Mouse (Mus musculus): Measurements from ENCODE around the gene Mcidas.
"Not testable (repeated sequence)": the region's sequence is repeated elsewhere in the genome, so short reads cannot be mapped to it uniquely, and the experiment has no call there.

Gene Mcidas

DNA sequence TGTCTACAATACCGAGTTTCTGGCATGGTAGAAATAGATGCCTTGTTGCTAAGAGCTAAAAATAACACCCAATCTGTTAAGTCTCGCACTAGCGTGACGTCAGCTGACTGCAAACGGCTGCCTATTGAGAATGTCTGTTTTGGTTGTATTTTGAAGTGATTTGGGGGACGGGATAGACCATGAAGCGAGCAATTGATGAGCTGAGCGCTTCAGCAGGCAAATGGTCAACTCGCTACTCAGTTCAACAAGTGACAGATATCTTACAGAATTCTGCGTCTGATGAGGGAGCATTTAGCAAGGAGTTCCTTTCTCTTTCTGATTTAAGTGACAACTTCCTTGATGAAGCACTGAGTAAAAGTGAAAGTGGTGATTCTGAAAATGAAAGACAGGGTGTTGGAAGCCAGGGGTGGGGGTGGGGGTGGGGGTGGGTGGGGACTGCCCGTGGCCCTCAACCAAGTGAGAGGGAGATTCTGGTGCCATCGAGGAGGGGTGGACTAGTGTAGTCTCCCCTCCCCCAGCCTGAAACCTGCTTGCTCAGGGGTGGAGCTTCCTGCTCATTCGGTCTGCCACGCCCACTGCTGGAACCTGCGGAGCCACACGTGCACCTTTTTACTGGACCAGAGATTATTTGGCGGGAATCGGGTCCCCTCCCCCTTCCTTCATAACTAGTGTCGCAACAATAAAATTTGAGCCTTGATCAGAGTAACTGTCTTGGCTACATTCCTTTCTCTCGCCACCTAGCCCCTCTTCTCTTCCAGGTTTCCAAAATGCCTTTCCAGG lies 19.7 kb downstream of the Mcidas start:
- not testable (repeated sequence) for DNase-seq

DNA sequence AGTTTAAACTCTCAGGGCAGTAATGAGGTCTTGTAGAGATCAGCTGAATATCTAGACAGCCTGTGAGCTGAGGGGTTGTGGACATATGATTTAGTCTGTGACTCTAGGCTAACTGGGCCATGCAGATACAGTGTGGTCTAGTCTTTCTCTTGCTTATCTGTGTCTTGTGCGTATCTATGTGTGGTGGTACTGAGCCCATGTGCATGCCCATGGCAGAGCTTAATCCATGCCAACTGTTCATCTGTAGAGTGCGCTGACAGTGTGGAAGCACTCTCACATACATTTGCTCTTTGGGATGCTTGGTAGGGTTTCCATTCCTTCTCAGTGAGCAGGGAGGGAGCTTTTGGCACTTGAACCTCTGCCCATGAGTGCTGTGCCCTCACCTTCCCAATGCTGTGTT lies 27.9 kb downstream of the Mcidas start:
- no peak for DNase-seq

DNA sequence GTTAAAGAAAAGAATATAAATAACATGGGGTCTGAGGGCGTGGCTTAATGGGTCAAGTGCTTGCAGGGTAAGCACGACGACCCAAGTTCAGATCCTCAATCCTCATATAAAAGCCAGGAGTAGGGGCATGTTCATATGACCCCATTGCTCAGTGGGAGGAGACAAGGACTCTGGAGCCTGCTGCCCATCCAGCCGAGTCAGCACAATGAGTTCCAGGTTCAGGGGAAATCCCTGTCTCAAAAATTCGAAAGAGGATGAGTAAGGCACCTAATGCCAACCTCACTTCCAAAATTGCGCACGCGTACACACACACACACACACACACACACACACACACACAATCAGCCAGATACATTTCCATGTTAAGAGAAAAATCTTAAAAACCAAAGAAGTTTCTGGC lies 28.8 kb downstream of the Mcidas start:
- DNase-seq: no peak

DNA sequence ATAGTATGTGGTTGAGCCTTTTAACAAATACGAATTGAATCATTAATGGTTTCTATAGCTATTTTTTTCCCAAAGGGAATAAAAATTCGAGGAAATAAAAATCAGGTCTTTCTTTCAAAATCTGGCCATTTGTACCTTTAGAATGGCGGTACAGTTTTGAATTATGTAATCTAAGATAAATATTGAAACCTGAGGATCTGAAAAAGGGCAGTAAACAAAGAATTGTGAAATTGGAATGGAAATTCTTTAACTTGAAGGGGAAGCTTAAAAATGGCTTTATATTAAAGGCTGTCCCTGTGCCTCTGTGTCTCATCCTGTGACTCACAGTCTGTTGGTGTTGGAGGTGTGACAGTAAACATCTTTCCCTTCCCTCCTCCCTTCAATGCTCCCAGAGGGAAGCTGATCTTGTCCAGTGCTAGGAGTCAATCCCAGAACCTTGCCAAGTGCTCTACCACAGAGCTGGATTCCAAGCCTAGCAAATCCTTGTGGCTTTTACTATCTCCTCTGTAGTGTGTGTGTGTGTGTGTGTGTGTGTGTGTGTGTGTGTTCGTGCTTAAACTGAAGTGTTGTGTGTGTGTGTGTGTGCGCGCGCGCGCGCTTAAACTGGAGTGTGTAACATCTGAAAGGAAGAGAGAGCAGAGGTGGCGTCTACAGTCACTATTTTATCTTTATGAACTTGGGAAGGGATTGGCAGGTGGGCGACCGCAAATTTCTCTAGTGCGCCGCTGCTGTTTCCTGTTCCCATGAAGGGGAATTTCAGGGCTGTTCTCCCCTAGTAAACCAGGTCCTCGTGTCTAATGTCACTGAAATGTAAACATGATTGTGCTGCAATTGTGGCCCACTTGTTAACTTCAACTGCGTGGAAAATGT lies 29.9 kb downstream of the Mcidas start:
- DNase-seq: no peak

DNA sequence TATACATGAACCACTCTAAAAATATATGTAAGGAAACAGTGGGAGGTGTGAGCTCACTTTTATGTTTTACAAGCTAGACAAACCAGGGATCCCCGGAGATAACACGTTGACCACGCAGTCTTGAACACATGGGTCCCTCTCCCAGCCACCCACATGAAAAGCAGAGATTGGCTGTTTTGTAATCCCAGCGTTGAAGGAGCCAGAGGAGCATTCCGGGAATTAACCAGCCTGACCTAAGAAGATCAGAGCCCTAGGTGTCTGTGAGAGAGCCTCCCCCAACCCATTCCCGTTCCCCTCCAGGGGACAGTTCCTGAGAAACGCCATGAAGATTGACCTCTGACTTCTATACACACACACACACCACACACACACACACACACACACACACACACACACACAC lies 37.7 kb downstream of the Mcidas start:
- no peak for DNase-seq

DNA sequence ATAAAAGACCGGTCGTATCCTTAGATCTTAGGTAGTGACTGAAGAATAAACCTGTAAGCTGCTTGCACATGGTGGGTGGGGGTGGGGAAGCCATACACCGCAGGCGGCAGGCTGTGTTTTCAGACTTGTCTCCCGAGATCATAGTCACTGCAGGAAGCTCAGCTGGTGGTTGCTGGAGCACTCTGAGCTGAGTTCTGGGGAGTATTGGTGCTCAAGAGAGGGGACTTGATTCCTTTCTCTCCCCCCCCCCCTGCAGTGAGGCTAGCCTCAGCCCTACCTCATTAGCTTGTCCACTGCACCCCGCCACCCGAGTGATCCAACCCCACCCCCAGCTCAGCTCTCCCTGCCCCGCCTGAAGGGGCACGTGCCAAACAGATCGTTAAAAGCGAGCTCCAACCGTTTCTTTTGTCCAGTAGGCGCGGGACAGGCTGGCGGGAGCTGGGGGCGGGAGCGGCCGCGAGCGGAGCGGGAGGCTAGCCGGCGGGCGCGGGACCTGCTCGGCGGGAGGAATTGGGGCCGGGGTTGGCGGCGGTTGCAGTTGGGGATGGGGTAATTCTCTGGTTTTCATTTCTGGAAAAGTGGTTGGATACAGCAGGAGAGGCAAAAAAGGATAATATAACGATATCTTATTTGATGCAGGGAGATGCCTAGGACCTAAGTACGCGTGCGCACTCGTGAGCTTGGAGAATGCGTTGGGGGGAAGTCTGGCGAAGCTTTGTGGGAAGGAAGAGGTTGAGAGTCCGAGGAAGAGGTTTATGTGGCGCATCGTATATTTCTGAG lies 38.3 kb downstream of the Mcidas start:
- DNase-seq: peak; percentile 43 to 58

DNA sequence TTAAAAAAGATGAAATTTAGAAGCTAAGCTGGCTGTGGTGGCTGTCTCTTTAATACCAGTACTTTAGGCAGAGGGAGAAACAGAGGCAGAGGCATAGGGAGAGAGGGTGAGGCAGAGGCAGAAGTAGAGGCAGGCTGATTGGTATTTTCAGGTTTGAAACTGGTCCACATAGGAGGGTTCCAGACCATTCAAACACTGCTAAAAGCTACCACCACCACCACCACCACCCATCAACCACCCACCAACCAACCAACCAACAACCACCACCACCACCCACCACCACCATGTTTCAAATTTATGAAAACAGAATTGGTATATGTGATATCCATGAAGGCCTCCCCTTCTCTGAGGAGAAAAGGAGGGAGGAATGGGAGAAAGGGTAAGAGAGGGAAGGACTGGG lies 39.2 kb downstream of the Mcidas start:
- DNase-seq: no peak

DNA sequence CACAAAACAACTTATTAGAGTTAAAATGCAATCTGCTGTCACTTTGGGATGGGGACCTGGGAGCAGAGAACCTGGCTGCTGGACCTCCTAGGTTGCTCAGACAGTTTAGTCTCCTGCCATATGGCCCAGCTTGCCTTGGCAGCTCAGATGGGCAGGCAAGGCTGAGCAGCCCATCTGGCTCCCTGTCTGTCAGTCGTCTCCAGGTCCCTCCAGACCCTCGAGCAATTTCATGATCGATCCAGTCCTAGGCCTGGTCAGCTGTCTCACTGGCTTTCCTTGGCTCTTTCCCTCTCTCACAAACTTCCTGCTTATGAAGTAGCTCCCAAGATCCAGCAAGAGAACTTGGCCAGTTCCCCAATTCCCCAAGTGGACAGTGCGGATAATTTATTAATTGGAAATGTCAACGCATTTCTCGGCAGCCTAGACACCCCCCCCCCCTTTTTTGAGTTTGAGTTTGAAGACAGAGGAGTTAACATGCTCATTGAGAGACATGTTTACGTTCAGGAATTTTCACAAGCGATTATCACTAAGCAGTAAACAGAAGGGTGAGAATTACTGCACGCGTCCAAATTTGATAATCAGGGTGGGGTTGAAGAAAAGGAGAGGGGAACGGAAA lies 40.7 kb downstream of the Mcidas start:
- no peak for DNase-seq

DNA sequence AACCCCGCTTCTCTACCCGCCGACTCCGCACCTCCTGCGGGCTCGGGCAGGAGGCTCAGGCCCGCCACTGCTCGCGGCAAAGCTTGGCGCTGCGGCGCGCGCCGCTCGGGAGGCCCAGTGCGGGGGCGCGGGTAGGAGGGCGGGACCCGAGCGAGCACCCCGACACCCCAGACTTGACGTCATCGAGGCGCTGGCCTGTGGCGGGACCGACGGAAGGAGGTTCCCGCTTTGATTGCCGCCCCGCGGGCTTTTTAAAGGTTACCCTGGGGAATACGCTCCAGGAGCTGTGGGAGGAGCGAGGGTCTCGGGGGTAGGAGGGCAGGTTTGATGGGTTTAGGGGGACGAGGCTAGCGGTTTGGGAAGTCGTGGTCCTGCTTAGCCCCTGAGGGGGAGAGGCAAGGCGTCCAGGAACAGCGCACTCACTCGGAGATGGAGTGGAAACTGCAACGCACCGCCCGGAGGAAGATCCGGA lies 41.3 kb downstream of the Mcidas start, which contains the start of gene Cdc20b:
Cdc20b (plus strand) TSS at position 162 of the 472 bp plus-strand sequence.
- peak; percentile 57 to 70 for DNase-seq

DNA sequence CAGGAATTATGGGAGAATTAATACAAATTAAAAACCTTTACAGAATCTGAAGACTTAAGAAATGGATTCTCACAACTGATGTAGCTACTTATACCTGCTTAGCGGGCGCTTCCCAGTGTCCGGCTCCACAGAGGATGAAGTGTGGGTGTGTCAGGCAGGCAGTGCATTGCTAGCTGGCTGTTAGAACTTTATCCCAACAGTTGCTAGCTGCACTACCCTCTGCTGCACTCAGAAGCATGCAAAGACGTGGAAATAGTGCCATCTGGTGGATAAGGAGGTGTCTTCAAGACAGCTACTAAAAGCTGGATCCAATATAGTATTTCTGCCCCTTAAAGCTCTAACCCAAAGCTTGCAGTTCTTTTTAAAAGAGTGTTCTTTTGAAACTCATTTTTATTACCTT lies 42.2 kb downstream of the Mcidas start:
- peak; percentile 64 to 78 for DNase-seq

DNA sequence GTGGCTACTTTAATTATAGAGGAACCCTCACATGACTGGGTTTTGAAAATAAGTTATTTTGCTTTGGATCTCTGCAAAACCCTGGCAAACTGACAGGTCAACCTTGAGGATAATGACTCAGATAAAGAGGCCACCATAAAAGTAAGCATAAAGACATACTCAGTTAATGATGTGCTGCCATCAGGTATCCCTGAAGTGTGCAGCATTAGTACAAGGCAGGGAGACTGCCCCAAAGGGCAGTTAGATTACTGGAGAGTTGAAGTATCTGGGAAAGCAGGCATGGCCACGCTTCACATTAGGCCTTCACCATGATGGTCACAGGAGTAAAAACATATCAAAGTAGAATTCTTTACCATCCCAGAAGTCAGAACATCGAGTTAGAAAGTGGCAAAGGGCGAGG lies 51.2 kb downstream of the Mcidas start:
- DNase-seq: no peak

DNA sequence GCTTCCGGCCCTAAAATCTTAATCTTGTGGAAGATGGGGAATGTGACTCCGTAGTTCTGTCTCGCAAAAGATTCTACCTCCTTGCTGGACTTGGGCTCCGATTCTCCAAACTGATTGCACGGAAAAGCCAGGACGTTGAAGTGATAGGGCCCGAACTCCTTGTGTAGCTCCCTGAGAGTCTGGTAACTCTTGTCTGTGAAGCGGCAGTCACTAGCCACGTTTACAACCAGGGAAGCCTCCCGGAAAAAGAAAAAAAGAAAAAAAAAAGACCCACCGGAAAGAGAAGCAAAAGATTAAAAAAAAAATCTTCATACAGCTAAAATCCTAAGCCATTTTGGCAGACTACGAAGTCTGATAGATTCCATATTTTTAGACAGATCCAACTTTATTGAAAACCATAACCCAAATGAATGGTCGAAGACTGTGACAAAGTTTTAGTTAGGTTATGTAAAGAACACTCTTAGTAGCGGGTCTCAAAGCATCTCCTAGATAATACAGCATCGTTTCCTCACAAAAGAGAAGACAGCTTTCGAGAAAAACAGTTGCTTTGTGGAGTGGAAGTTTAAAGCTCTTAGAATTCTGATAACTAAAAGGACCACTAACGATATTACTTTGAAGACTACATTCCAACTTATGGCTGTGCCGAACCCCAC lies 51.9 kb downstream of the Mcidas start:
- DNase-seq: peak in 1 of 2 experiments; percentile 25

DNA sequence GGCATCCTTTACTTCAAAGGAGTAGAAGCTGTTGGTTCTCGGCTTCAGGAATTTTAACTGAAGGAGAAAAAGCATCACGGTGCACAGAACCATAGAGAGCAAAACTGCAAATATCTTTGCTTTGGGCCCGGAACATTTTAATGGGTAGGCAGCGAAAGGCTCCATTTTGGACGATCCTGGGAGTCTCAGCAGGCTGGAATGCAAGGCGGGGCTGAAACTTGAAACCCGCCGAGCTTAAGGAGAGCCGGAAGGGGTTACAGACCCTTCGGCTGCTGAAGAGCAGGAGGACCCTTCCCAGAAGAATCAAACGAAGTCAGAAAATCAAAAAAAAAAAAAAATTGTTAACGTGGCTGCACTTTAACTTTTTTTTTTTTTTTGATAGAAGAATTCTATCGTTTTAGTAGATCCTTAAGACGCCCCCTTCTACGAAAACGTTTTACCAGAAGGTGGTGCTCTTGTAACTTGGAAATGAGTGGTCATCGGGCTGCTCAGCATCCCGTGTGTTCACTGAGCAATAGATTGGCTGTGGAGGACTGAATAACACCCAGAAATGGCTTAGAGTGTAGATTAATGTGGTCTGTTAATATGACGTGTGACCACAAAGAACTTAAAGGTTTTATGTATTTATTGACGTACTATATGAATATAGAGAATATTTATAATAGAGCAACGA lies 52.7 kb downstream of the Mcidas start, which contains the start of gene Gpx8:
Gpx8 (minus strand) TSS at position 200 of the 673 bp plus-strand sequence.
- peak; percentile 77 to 85 for DNase-seq

DNA sequence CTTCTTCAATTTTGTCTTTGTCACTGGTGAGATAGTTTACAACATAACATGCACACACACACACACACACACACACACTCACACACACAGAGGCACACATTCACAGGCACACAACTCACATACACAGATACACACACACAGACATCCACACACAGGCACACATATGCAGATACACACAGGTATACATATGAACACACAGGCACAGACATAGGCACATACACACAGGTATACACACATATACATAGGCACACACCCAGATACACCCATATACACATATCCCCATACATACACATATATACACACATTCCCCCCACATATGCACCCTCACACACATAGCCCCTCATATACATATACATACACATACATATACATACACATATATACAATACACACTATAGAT lies 53.4 kb downstream of the Mcidas start:
- DNase-seq: no peak

DNA sequence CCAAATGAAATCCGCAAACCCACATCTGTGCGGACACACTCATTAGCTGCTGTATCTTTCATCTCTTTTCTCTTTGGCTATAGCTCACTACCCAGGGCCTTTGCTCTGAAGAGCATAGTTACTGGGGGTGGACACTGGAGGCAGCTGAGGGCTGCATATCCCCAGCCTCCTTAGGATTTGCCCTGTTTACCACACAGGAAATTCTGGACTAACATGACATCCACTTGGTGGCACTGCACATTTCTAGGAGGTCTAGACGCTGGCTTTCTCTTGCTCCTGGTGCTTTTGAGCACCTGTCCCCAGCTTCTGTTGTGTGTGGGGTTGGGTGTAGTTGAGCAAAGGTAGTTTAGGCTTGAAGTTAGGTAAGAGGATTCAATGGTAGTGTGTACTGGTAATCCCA lies 54.0 kb downstream of the Mcidas start:
- no peak for DNase-seq

Measured in kidney, postnatal 4 days (tissue).